Mouse (Mus musculus) neural tube, embryonic 13.5 days (tissue): ENCODE results near the gene Tnfrsf14. TPM values are rescaled to one million over a fixed set of nuclear protein-coding genes. Genes with fewer than 3 reads are reported as not detected.

Experiments
- ATAC-seq: fragments of 200-750 bp; cut with Nextera tagmentation; 2 replicates; pipeline ENCODE4 v1.8.0; 2017; ENCODE audit warnings: low read depth, mild to moderate bottlenecking, moderate TSS enrichment, moderate library complexity
- H3K27ac ChIP-seq: fragments of 300-500 bp; sonication (generic); replicated peaks from 2 replicates; pipeline ENCODE4 v1.5.1; 2015; ENCODE audit warnings: moderate library complexity, mild to moderate bottlenecking, inconsistent platforms
- H3K27me3 ChIP-seq: fragments of 300-500 bp; sonication (generic); 2 replicates; pipeline ENCODE4 v1.6.1; 2015; ENCODE audit warnings: mild to moderate bottlenecking, inconsistent platforms
- H3K36me3 ChIP-seq: fragments of 300-500 bp; sonication (generic); 2 replicates; pipeline ENCODE4 v1.6.1; 2015; ENCODE audit warnings: mild to moderate bottlenecking, inconsistent platforms
- H3K4me1 ChIP-seq: fragments of 300-500 bp; sonication (generic); replicated peaks from 2 replicates; pipeline ENCODE4 v1.6.1; 2015; ENCODE audit warnings: inconsistent platforms
- H3K4me2 ChIP-seq: fragments of 300-500 bp; sonication (generic); 2 replicates; pipeline ENCODE4 v1.6.1; 2015; ENCODE audit warnings: inconsistent platforms, mild to moderate bottlenecking, moderate library complexity
- H3K4me3 ChIP-seq: fragments of 300-500 bp; sonication (generic); 2 replicates; pipeline ENCODE4 v1.5.1; 2015; ENCODE audit warnings: mild to moderate bottlenecking, inconsistent platforms
- H3K9ac ChIP-seq: fragments of 300-500 bp; sonication (generic); 2 replicates; pipeline ENCODE4 v1.6.1; 2015; ENCODE audit warnings: moderate library complexity, mild to moderate bottlenecking, inconsistent platforms
- H3K9me3 ChIP-seq: fragments of 300-500 bp; sonication (generic); 2 replicates; pipeline ENCODE4 v1.6.1; 2016; ENCODE audit warnings: inconsistent platforms
- WGBS: fragments of 180-500 bp; shearing (Covaris S2); methylation state at CpG from one replicate; pipeline ENCODE4 v1.1.7; 2015; 5-methylcytosine and 5-hydroxymethylcytosine counted together
- polyA plus RNA-seq: library from polyadenylated mRNA; unstranded; fragments of >200 nt; fragmentation: Nextera tagmentation; extraction: Ambion mirVana; gene quantifications from 2 replicates; pipeline ENCODE4 v1.2.1, GENCODE M21; 2015

Tnfrsf14 gene
- polyA plus RNA-seq, 1 experiment from 2014 or later, result 0.54 TPM

DNA sequence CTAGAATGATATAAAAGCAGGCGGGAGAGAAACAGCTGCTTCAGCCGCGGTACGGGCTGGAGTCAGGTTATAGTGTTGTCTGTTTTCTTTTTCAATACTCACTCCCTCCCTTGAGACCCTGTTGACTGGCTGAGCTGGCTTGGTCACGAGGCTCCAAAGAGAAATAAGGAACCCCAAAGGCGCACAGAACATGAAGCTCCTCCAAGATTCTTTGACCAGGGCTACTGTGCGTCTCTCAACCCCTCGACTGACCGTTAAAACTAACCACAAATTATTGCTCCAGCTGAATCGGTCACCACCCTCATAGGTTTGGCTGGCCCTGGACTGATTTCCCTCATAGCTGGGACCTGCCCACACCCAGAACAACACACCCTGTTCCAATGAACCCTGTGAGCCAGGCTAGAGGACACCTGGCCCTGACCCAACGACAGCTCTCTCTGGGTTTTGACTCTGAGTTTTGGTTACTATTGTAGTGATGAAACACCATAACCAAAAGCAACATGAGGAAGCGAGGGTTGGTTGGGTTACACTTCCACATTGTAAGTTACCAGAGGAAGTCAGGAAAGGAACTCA, 811 bp upstream of the Tnfrsf14 start:
- Histone ChIP-seq H3K9me3 (no peaks in the 10 kb centered on the region), H3K27me3 (no peaks in the 10 kb centered on the region), H3K4me2 (no peak overlapping the region), H3K4me1 (no peaks in the 10 kb centered on the region; the same call in 1 of the 2 replicates), H3K27ac (no peak overlapping the region), H3K36me3 (no peaks in the 10 kb centered on the region), H3K9ac (no peak overlapping the region), H3K4me3 (no peak overlapping the region)
- WGBS, result 79% methylated on average over 12 of the region's 12 CpGs
- no peak for ATAC-seq

DNA sequence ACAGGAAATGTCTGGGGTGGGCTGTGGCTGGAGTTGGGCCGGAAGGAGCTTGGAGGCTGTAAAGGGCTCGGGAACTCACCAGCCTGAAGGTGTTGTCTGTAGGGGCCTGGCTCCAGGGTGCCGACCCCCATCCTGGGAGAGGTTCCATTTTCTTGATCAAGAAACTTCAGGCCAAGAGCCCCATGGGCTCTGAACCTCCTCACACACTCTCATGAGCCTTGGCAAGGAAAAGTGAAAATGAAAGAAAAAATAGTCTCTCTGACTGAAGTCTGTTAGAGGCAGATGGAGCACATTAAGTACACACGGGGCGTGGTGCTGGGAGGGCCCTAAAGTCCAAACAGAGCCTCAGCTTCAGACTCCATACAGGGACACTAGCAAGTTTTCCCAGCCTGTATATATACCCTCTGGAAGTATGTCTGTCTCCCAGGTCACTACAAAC, 445 bp downstream of the Tnfrsf14 start:
- 66% methylated on average over 5 of the region's 5 CpGs for WGBS
- H3K27ac ChIP-seq, result peak overlapping the region; percentile 13; the same call in 1 of the 2 replicates
- peak overlapping the region; percentile 13; the same call in 1 of the 2 replicates for H3K4me2 ChIP-seq
- H3K4me3 ChIP-seq, result no peak overlapping the region
- no peaks in the 10 kb centered on the region for H3K9me3 ChIP-seq
- ATAC-seq, result no peak
- no peak overlapping the region for H3K9ac ChIP-seq
- no peaks in the 10 kb centered on the region for H3K27me3 ChIP-seq
- H3K36me3 ChIP-seq, result no peaks in the 10 kb centered on the region
- no peaks in the 10 kb centered on the region for H3K4me1 ChIP-seq

DNA sequence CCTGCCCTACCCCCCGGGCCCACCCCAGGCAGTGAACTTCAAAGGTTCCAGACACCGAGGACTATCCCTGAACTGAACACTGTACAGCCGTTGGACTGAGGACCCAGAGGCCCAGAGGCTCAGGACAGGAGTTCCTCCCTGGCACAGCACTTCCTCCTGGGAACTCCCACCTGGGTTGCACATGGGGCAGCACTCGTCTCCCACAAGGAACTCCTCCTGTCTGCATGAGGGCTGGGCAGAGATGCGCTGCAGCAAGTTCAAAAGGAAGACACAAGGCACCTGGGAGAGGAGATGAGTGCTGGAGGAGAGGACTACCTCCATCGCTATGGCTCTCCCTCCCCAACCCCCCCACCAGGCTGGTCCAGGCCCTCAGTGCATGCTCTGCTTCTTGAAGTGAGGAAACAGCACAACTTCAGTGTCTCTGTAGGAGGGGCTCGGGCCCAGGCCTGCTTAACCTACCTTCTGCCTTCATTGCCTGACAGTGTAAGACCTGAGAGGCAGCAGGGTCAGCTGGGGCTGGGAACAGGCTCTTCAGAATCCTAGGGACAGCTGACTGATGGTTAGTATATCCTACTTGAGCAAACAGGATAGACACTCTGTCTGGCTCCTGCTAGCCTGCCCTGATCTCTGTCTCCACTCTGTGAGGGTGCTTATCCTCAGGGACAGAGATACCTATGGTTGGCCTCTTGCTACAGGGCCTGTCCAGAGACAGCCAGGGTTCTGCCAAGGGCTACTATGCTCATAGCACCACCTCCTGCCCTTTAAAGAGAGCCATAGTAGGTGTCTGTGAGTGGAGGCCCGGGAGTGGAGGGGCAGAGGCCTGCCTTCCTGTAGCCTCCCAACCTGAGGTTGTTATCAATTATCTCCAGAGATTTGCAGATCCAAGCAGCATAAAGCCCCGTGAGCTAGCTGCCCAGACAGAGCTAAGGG, 1.1 kb downstream of the Tnfrsf14 start:
- Histone ChIP-seq H3K9me3 (no peaks in the 10 kb centered on the region), H3K27me3 (no peaks in the 10 kb centered on the region), H3K9ac (no peak overlapping the region), H3K4me3 (no peak overlapping the region), H3K4me1 (no peaks in the 10 kb centered on the region), H3K4me2 (peak overlapping the region; percentile 13; the same call in 1 of the 2 replicates), H3K36me3 (no peaks in the 10 kb centered on the region), H3K27ac (peak overlapping the region; percentile 13; the same call in 1 of the 2 replicates)
- 66% methylated on average over 9 of the region's 9 CpGs for WGBS
- ATAC-seq, result no peak

DNA sequence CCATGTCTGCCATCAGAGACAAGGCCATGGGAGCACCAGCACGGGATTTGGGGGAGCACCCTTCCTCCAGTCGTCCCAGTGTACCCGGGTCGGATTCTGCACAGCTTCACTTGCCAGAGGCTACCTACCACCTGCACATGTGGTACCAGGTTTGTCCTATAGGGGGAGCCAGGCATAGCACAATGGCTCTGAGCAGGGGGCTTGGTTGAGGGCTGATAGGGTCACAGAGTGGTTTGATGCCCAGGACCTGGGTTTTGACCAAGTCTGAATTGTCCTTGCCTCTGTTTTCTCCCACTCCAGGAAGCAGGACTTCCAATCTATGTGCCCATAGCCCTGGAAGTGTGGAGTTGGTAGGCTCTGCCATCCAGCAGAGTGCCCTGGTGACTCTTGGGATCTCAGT, 3.0 kb downstream of the Tnfrsf14 start:
- no peaks in the 10 kb centered on the region for H3K9me3 ChIP-seq
- no peak overlapping the region for H3K4me2 ChIP-seq
- 50% methylated on average over 4 of the region's 4 CpGs for WGBS
- no peak for ATAC-seq
- no peaks in the 10 kb centered on the region for H3K36me3 ChIP-seq
- no peaks in the 10 kb centered on the region for H3K27me3 ChIP-seq
- H3K4me1 ChIP-seq, result no peaks in the 10 kb centered on the region
- no peak overlapping the region for H3K9ac ChIP-seq
- no peak overlapping the region for H3K27ac ChIP-seq
- H3K4me3 ChIP-seq, result no peak overlapping the region

DNA sequence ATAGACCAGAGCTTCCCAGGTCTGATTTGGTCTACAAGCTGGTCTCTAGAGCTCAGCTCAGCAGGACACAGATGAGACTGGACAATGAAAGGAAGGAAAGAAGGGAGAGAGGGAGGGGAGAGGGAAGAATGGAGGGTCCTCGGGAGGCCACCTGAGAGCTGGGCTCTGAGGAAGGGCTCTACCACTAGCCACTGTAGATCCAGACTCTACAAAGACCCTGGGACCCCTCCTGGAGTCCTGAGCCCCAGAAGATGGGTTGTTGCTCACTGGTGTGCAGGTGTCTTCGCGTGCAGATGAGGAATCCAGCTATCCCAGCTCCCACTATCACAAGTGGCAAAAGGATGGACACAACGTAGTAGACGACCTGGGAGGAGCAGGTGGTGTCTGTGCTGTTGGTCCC, 5.4 kb downstream of the Tnfrsf14 start:
- Histone ChIP-seq H3K9ac (no peak overlapping the region), H3K36me3 (no peaks in the 10 kb centered on the region), H3K4me2 (no peak overlapping the region), H3K27me3 (no peaks in the 10 kb centered on the region), H3K4me3 (no peak overlapping the region), H3K4me1 (no peaks in the 10 kb centered on the region), H3K27ac (no peak overlapping the region), H3K9me3 (no peaks in the 10 kb centered on the region)
- ATAC-seq, result no peak
- 87% methylated on average over 5 of the region's 5 CpGs for WGBS

DNA sequence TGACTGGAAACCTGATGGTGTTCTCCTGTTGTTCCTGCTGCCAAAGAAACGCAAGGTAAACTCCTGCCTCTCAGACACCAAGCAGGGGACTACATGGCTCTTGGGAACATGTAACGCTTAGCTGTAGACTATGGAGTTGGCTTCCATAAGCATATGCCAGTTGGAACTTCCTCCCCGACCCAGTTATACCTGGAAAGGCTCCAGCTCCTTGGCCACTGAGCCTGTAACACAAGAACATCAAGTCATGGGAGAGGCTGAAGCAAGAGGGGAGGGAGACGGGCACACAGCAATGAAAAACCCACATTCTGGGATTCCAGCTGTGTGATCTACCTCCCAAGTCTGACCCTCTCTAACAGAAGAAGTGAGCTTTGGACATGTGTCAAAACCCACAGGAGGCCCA, 6.1 kb downstream of the Tnfrsf14 start:
- 78% methylated on average over 4 of the region's 4 CpGs for WGBS
- Histone ChIP-seq H3K9me3 (no peaks in the 10 kb centered on the region), H3K9ac (no peak overlapping the region), H3K4me3 (no peak overlapping the region), H3K4me1 (no peaks in the 10 kb centered on the region), H3K27me3 (no peaks in the 10 kb centered on the region), H3K27ac (no peak overlapping the region), H3K36me3 (no peaks in the 10 kb centered on the region), H3K4me2 (no peak overlapping the region)
- ATAC-seq, result no peak

DNA sequence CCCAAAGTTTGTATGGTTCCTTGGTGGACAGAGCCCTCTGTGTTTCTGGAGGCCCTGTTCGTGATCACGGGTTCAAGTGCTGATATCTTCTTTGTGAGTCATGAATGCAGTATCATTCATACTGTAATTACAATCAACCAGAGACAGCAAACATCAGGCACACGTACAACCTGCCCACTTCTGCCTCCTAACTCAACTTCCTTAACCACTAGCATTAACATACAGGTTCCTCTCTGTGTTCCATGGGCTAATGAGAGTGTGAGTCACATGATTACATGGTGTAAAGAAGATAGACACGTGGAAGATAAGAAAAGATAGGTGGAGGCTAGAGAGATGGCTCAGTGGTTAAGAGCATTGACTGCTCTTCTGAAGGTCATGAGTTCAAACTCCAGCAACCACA, 11.7 kb downstream of the Tnfrsf14 start:
- whole genome bisulfite sequencing, result 85% methylated on average over 4 of the region's 4 CpGs
- Histone ChIP-seq H3K36me3 (no peaks in the 10 kb centered on the region), H3K27ac (no peak overlapping the region), H3K27me3 (no peaks in the 10 kb centered on the region), H3K9me3 (no peaks in the 10 kb centered on the region), H3K4me3 (no peak overlapping the region), H3K4me2 (no peak overlapping the region), H3K9ac (no peak overlapping the region), H3K4me1 (no peaks in the 10 kb centered on the region)
- no peak for ATAC-seq

DNA sequence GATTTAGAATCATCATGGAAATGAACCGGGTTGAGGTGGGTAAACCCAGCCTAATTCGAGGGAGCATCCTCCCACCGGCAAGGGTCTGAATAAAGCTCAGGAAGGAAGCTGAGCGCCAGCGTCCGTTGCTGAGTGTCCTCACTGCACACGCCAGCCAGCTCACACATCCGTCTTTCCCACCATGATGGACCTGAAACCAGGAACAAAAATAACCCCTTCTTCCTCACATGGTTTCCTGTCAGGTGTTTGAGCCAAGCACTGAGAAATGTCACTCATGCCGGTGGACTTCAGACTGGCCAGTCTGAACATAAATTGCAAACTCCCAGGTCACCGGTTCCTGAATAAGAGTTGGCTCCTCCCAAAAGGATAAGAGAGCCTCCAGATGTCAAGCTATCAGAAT, 13.1 kb downstream of the Tnfrsf14 start:
- Histone ChIP-seq H3K27me3 (no peaks in the 10 kb centered on the region), H3K9ac (no peak overlapping the region), H3K4me2 (no peak overlapping the region), H3K36me3 (no peaks in the 10 kb centered on the region), H3K4me3 (no peak overlapping the region), H3K27ac (no peak overlapping the region), H3K9me3 (no peaks in the 10 kb centered on the region), H3K4me1 (no peaks in the 10 kb centered on the region)
- no peak for ATAC-seq
- WGBS, result 86% methylated on average over 10 of the region's 10 CpGs

DNA sequence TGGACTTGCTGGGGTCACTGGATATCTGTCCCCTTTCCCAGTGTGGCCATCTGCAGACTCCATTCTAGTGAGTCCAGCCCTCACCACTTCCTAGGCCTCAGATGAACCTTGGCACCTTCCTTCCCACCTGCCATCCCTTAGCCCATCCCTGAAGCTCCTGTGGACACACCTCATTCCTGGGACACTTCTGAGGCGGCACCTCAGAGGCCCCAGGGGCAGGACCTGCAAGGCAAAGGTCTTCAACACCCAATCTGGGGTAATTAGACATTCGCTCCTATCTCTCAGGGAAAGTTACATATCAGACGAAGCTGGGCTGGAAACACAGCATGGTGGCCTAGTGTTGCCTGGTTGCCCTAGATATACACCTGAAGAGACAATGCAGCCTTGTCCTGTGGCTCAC, 13.7 kb downstream of the Tnfrsf14 start:
- H3K9ac ChIP-seq, result no peak overlapping the region
- H3K4me2 ChIP-seq, result no peak overlapping the region
- H3K36me3 ChIP-seq, result no peaks in the 10 kb centered on the region
- WGBS, result 82% methylated on average over 3 of the region's 3 CpGs
- no peaks in the 10 kb centered on the region for H3K9me3 ChIP-seq
- H3K4me1 ChIP-seq, result no peaks in the 10 kb centered on the region
- H3K27me3 ChIP-seq, result no peaks in the 10 kb centered on the region
- no peak overlapping the region for H3K27ac ChIP-seq
- no peak overlapping the region for H3K4me3 ChIP-seq
- ATAC-seq, result no peak

DNA sequence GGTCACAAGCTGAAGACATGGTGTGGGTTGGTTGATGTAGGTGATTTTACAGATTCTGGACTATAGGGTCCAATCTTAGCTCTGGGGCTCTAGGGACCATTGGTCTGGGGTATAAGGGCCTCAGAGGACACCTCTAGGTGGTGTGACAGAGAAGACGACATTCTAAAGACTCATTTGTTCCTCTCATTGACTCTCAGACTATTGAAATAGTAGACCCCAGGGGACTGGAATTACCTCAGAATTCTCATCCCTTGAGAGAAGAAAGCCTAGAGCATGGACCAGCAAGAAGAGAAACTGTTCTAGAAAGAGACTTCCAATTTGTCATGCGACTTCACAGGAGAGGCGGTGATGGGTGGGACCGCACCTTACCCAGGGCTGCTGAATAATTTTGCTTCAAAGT, 14.1 kb downstream of the Tnfrsf14 start:
- H3K4me1 ChIP-seq, result no peaks in the 10 kb centered on the region
- no peaks in the 10 kb centered on the region for H3K36me3 ChIP-seq
- no peak for ATAC-seq
- no peaks in the 10 kb centered on the region for H3K9me3 ChIP-seq
- H3K4me2 ChIP-seq, result no peak overlapping the region
- no peak overlapping the region for H3K27ac ChIP-seq
- H3K27me3 ChIP-seq, result no peaks in the 10 kb centered on the region
- no peak overlapping the region for H3K4me3 ChIP-seq
- WGBS, result 90% methylated on average over 4 of the region's 4 CpGs
- H3K9ac ChIP-seq, result no peak overlapping the region

DNA sequence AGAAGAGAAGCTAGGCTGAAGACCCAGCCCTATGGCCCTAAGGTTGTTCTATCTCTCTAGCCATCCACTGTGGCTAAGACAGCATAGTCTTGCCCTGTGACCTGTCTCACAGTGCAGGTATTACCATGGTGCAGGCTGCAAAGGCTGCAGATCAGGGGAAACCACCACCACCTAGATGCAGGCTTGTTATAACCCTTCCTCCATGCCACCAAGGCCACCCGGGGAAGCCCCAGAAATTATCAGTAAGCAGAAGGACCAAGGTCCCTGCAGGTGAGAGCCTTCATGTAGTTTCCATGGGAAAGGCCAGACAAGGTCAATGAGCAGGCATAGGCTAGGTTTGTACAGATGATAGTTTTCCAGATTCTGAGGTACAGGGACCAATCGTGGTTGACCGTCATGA, 14.5 kb downstream of the Tnfrsf14 start:
- Histone ChIP-seq H3K4me1 (no peaks in the 10 kb centered on the region), H3K9ac (no peak overlapping the region), H3K27me3 (no peaks in the 10 kb centered on the region), H3K27ac (no peak overlapping the region), H3K4me2 (no peak overlapping the region), H3K4me3 (no peak overlapping the region), H3K9me3 (no peaks in the 10 kb centered on the region), H3K36me3 (no peaks in the 10 kb centered on the region)
- WGBS, result 94% methylated on average over 3 of the region's 3 CpGs
- ATAC-seq, result no peak

DNA sequence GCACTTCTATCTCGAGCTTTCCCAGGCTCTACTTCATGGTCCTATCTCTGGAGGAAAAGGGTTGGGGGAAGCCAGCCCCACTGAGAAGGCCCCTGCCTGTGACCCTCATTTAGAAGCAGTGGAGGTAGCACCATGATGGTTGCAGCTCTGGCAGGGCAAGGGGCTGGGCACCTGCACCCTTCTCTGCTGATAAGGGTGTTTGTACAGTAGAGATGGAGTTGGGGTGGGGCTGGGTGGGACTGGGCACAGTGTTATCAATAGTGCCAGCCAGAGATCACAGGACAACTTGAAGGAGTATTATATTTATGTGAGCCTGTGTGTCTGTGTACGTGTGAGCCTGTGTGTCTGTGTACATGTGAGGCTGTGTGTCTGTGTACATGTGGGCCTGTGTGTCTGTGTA, 16.7 kb downstream of the Tnfrsf14 start:
- WGBS, result 80% methylated on average over 2 of the region's 2 CpGs
- Histone ChIP-seq H3K4me1 (no peaks in the 10 kb centered on the region), H3K27me3 (no peaks in the 10 kb centered on the region), H3K4me2 (no peak overlapping the region), H3K36me3 (no peaks in the 10 kb centered on the region), H3K27ac (no peak overlapping the region), H3K9ac (no peak overlapping the region), H3K9me3 (no peaks in the 10 kb centered on the region), H3K4me3 (no peak overlapping the region)
- no peak for ATAC-seq
